Mouse (Mus musculus) ES-E14 (cell line): ENCODE data around the gene Bend5.

Experiments used
- MAFK ChIP-seq: IDR thresholded peaks from 2 replicates; pipeline ENCODE4 v1.6.1; 2014; ENCODE audit warnings: mild to moderate bottlenecking, low read depth, low read length, inconsistent platforms; ENCODE audit not compliant: insufficient read depth
- ZC3H11A ChIP-seq: IDR thresholded peaks from 2 replicates; pipeline ENCODE4 v1.6.1; 2012; ENCODE audit warnings: low read depth, mild to moderate bottlenecking, inconsistent platforms, low read length, borderline replicate concordance
- ZNF384 ChIP-seq: IDR thresholded peaks from 2 replicates; pipeline ENCODE4 v1.6.1; 2012; ENCODE audit warnings: low read depth, low read length, inconsistent platforms

DNA sequence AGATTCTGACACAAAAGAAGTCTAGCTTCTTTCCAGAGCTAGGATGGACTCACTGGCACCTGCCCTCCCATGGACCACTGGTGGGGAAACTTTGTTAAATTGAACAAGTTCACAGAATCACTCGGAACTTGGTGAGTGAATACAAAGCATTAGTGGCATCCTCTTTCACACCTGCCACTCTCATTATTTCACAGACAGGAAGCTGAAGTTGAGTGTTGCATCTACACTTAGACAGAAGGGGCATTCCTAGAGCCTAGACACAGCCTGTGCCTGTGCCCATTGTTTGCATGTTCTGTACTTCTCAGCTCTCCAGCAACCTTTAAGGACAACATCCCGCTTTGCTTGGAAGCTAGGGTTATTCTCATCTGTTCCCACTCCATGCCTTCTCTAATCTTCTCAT lies 90.1 kb downstream of the Bend5 start:
- no peak for TF ChIP-seq ZNF384
- no peak for TF ChIP-seq ZC3H11A
- no peak for TF ChIP-seq MAFK
